Mouse (Mus musculus) thymus, postnatal 0 days (tissue): Measurements from ENCODE around the gene Olfr91. TPM values are rescaled to one million over a fixed set of nuclear protein-coding genes. Genes with fewer than 3 reads are reported as not detected.
"Not testable (repeated sequence)": the region's sequence is repeated elsewhere in the genome, so short reads cannot be mapped to it uniquely, and the experiment has no call there.

Source experiments
- DNase-seq: peaks from one replicate; pipeline ENCODE4 v3.0.0-alpha.2; 2015; ENCODE audit warnings: low spot score
- polyA plus RNA-seq: library from polyadenylated mRNA; unstranded; fragments of >200 nt; fragmentation: Nextera tagmentation; extraction: Ambion mirVana; gene quantifications from 2 replicates; pipeline ENCODE4 v1.2.1, GENCODE M21; 2015

Olfr91 gene
- polyA plus RNA-seq: not detected in 2 replicates

DNA sequence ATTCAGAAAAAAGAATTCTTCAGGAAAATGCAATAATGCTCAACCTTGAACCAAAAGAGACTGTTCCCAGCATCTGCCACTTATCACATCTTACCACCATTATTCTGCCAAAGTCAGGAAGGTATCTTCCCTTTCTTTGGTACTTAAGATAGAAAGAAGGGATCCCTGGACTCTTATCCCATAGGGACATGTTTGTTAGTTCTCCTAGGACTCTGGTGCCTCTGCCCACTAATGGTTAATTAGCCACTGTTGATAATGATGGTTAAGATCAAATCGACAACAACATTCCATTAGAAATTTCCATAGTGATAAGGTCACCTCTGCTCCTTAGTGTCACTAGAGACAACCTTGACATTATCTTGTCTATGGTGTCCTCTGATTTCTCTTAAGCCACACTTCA, at the start of gene Olfr91:
Gene Olfr91 (minus strand): TSS at position 101 of the 400 bp plus-strand sequence.
- DNase-seq: no peak

DNA sequence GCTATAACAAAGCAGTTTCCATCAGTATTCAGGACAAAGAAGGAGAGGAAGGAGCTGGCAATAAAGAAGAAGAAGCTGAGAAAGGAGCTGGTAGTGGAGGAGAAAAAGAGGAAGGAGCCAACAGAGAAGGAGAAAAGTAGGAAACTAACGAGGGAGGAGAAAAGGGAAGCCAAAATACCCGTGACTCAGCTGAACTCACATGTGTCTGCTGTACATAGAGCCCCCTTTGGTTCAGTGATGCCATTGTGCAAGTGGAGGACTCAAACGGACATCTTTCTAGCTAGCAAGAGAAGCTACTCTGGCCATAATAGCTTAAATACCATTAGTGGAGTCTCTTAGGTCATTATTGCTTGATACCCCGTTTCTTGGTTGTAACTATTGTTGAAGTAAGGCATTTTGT, 33.3 kb upstream of the Olfr91 start:
- DNase-seq: not testable (repeated sequence)

DNA sequence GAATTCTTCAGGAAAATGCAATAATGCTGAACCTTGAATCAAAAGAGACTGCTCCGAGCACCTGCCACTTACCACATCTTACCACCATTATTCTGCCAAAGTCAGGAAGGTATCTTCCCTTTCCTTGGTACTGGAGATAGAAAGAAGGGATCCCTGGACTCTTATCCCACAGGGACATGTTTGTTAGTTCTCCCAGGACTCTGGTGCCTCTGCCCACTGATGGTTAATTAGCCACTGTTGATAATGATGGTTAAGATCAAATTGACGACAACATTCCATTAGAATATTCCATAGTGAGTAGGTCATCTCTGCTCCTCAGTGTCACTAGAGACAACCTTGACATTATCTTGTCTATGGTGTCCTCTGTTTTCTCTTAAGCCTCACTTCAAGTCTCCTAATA, 21.9 kb upstream of the Olfr91 start, which contains the start of gene Olfr92:
Gene Olfr92 (minus strand): TSS at position 101 of the 400 bp plus-strand sequence.
- DNase-seq: no peak

- DNase-seq: no peak
Observed at GRCm38 (mm10) chr17:37093289-37093688, 4.8 kb downstream of the Olfr91 start.

DNA sequence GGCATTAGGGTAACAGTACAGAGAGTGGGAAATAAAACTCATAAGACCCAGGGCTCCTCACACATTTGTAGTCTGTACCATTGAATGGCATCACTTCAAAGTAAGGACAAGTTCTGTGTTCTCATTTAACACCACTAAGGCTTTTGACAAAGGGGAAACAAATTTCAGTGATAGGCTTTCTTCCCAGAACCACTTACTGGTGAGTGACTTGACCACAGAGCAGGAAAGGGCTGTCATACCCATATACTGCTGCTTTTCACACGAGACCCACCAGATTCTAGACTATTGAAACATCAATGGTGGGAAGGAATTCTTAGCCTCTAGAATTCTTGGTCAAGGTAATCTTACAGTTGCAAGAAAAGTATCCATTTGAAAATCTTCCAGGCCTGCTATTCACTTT, 5.9 kb downstream of the Olfr91 start:
- no peak for DNase-seq

GRCm38 (mm10) chr17:37088399-37088798, 9.7 kb downstream of the Olfr91 start, which contains the start of gene Olfr90:
Olfr90 (minus strand) TSS chr17:37088499.
- no peak for DNase-seq

DNA sequence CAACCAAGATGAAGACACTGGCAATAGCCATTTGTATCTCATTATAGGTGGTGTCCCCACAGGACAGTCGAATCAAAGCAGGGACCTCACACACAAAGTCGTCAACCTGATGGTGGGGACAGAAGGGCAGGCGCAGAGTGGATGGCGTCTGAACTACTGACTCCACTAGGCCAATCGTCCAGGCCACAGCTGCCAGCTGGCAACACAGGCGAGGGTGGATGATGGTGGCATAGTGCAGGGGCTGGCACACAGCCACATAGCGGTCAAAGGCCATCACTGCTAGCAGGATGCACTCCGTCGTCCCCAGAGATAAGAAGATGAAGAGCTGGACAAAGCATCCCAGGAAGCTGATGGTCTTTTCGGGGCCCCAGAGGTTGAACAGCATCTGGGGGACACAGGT, 12.5 kb downstream of the Olfr91 start:
- DNase-seq: no peak

DNA sequence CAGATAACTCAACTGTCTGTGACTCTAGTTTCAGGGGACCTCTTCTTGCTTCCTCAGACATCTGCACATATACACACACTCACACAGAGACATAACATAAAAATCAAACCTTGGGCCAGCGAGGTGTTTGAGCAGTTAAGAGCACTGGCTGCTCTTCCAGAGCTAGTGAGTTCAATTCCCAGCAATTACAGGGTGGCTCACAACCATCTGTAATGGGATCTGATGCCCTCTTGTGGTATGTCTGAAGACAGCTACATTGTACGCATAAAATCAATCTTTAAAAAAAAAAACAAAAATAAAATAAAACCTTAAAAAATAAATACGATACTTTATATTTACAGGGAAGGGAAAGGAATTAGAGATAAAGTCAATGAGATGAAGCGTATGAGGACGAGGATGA, 13.4 kb downstream of the Olfr91 start:
- no peak for DNase-seq

- DNase-seq: peak; percentile 64
Observed at GRCm38 (mm10) chr17:37083327-37083726, 14.8 kb downstream of the Olfr91 start.

DNA sequence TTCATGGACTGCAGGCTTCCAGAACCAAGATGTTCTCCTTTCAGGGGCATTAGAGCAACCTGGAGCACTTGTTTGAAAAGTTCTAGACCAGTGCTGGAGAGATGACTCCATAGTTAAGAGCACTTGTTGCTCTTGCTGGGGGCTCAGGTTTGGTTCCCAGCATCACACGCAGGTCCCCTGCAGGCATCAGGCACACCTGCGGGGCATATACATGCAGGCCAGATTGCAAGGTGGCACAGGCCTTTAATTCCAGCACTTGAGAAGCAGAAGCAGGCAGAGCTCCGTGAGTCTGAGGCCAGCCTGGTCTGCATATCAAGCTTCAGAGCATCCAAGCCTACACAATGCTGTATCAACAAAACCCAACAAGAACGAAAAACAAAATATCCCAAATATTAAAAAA, 16.4 kb downstream of the Olfr91 start:
- no peak for DNase-seq

GRCm38 (mm10) chr17:37080119-37080518, 18.0 kb downstream of the Olfr91 start:
- no peak for DNase-seq

- no peak for DNase-seq
Observed at GRCm38 (mm10) chr17:37078990-37079389, 19.1 kb downstream of the Olfr91 start.

DNA sequence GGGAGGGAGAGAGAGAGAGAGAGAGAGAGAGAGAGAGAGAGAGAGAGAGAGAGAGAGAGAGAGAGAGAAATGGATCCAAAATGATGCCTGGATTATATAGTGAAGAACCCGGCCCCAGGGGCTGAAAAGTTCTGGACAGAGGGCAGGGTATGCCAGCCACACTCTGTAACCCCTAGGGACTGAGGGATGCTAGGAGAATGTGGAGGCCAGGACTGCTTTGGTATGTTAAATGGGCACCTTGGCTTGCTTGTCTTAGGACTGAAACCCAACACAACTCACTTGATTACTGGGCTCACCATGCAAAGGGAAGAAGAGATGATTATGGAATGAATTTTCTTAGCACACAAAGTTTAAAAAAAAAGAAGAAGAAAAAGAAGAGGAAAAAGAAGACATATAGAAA, 19.9 kb downstream of the Olfr91 start:
- no peak for DNase-seq

DNA sequence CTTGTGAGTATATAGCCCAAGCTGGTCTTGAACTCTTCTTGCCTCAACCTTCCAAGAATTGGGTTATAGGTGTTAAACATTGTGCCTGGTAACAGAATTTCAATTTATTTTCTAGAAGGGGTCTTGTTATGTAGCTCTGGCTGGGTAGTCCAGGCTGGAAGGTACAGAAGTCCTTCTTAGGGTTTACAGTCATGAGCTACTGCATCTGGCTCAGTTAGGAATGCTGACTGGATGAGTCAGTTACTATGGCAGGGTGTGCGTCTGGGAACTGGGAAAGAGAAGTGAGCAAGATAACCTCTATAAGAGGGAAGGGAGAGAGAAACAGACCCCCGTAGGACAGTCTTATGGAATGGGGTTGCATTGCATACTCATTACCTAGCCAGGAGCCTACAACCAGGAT, 22.3 kb downstream of the Olfr91 start:
- no peak for DNase-seq

DNA sequence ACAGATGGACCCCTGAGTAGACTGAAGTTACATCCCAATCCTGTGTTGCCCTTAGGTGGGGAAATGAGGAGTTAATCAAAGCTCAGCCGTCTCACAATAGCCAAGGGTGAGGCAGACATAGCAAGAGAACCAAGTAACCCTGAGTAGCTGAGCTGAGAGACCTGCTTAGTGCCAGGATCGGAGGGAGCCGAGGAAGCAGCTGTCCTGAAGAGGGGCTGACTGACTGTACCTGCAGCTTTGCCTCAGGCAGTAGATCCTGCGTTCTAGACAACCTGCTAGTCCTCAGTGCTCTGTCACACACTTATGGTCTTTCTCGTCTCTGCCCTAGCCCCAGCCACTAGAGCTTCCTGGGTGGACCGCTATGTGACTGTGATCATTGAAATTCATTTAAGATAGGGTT, 22.9 kb downstream of the Olfr91 start:
- no peak for DNase-seq

DNA sequence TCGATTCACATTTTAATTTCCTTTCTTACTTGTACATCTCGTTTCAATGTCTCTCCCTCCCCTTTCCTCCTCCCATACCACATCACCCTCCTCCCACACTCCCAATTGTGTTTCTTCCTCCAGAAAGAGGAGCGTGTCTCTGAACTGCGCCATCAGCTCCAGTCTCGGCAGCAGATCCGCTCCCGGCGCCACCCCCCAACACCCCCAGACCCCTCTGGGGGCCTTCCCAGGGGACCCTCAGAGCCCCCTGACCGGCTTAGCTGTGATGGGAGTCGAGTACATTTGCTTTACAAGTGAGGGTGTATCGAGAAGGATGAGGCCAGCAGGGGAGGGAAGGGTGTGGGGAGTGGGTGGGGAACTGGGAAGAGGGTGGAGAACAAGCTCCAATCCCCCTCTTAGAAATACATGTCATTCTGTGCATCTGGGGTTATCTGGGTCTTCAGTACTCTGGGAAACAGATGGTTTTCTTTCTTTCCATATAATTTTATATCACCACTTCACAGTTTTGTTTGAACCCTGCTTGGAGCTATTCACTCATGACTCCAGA, 25.3 kb downstream of the Olfr91 start:
- no peak for DNase-seq

DNA sequence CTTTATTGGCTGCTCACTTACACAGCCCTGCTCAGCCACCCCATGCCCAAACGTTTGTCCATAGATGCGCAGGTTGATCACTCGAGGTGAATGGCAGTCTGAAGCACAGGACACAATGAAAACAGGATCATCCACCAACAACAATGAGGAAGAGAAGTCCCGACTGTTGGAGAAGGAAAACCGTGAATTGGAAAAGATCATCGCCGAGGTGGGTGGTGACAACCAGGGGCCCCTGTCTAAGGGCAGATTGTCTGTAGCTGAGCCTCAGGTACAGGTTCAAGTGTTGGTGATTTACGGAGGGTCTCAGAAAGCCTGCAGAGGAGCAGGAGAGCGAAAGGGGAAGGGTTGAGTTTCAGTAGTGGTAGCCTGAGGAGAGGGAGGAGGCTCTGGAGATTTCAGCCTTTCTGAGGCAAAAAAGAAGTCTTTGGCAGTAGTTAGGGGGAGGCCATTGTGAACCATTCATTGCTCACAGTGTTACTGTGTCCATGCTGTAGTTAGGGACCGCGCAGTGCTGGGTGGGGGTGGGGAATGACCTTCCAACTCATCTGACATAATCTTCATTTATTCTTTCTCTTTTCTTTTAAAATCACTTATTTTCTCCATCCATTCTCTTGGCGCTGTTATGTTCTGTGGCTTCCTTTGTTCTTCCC, 25.9 kb downstream of the Olfr91 start:
- no peak for DNase-seq

DNA sequence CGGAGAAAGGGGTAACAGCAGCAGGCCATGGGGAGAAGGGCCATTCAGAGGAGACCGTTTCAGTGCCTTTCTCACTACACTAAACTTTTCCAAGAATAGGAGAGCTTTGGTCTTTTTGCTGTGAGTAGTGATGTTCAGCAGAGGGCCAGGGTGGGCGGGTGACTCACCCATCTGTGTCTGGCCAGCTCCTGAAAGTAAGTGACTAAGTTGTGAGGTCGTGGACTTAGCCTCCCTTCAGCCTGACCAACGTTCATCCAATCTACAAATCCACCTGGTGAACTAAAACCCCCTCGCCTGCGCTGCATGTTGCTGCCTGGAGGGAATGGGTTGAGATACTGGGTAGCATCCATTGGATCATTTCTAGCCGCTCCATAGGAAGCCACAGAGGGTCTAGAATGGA, 28.0 kb downstream of the Olfr91 start:
- no peak for DNase-seq

DNA sequence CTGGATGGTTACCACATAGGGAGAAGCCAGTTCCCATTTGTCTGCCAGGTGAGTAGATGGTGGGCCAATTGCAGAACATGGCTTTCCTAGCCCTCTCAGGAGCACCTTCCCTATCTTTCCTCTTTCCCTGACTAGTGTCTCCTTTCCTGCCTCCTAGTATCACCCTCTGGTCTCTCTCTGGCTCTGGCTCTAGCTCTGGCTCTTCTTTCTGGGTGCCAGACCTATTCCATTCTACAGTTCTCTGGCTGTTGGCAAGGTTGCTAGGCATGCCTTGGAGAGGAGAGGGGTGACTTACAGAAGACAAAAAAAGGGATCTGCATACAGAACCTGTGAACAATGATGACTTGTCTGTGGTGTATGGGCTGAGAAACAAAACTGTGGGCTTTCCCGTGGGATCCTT, 30.2 kb downstream of the Olfr91 start:
- no peak for DNase-seq

- DNase-seq: no peak
Observed at GRCm38 (mm10) chr17:37065993-37066392, 32.1 kb downstream of the Olfr91 start.

DNA sequence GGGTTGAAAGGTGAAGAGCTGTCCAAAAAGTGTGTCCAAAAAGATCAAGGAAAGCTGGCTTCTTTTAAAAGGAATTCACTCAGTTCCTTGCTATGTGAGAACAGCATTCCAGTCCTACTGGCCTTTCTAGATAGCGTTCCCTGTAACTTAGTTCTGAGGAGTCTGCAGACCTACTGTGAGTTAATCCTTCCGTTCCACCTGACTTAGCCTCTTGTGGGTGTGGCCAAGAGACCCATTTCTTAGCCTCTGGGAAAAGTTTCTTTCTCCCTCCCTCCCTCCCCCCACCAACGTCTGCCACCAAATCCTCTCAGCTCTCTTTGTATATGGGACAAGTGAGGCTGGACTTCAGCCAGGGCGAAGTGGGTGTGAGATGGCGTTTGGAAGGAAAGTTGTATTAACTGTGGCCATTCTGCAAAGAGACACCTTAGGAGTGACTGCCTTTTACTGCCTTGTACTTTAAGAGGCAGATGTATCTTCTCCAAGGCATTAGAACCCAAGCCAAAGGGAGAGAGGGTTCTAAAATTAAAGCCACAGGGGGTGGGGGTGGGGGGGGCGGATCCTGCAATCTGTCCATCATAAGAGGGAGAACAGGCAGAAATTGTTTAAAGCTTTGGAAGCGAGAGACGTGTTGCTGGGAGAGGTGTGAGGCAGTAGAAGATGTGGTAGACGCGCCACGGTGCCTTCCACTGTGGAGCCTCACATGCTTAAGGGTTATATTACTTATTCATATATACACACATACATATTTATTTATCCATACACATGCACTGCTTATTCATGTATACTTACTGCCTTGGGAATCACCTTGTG, 34.2 kb downstream of the Olfr91 start:
- DNase-seq: no peak

DNA sequence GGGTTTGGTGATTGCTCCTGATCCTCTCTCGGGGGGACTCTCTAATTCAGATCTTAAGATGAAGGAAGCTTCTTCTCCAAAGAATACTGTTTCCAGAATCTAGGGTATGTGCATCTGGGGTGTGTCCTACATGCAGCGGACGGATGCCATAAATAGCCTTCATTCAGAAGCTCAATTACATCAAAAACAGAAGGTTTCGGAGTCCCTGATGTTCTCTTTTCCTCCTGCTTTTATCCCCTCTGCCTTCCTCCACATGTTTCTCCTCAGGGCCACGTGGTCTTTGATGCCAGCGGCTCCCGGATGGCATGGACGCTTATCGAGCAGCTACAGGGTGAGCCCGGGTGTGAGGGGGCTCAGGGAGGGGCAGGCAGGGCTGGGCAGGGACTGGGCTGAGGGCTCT, 35.0 kb downstream of the Olfr91 start:
- no peak for DNase-seq
